17 mouse cellular contexts compared by ENCODE assay signal in genomic region chr7:74531468-74532097, GRCm38 (mm10).
"Had no signal": no experiment of that assay in that cellular context is flagged by ENCODE, and none has a peak within 500 bp of the region (broad histone marks: within the 10 kb centered on the region; RNA-seq: fewer than 3 reads in every experiment).

No protein-coding gene starts in this region.

- H3K9me3 ChIP-seq: limb, embryonic 15.5 days; liver, embryonic 12.5 days; midbrain, embryonic 12.5 days; neural tube, embryonic 13.5 days had no signal

- ATAC-seq: liver, embryonic 12.5 days; midbrain, embryonic 16.5 days had no signal

- H3K4me3 ChIP-seq: limb, embryonic 15.5 days; liver, embryonic 12.5 days; midbrain, embryonic 12.5 days; neural tube, embryonic 13.5 days had no signal

- H3K27ac ChIP-seq: kidney, postnatal 0 days; limb, embryonic 15.5 days; liver, embryonic 12.5 days; macrophage; midbrain, embryonic 12.5 days; neural tube, embryonic 13.5 days had no signal

- H3K27me3 ChIP-seq: limb, embryonic 15.5 days; liver, embryonic 12.5 days; midbrain, embryonic 12.5 days; neural tube, embryonic 13.5 days had no signal

- H3K9ac ChIP-seq: limb, embryonic 15.5 days; liver, embryonic 12.5 days; lung, embryonic 14.5 days; midbrain, embryonic 12.5 days; neural tube, embryonic 13.5 days had no signal

- H3K4me1 ChIP-seq: limb, embryonic 15.5 days; midbrain, embryonic 12.5 days had no signal

- DNase-seq: kidney, postnatal 36 days; layer of hippocampus, adult 9-11 months; layer of hippocampus, postnatal 36 days; lung, embryonic 14.5 days; lung, postnatal 10 days; retina, postnatal 1 day; right cerebral cortex, postnatal 4 days; spleen, adult 18-20 months; thymus, adult 18-20 months; thymus, postnatal 36 days had no signal

- H3K36me3 ChIP-seq: limb, embryonic 15.5 days; liver, embryonic 12.5 days; midbrain, embryonic 12.5 days; neural tube, embryonic 13.5 days had no signal

- H3K4me2 ChIP-seq: limb, embryonic 15.5 days; liver, embryonic 12.5 days; lung, embryonic 14.5 days; midbrain, embryonic 12.5 days; neural tube, embryonic 13.5 days had no signal
